In genomic region chr9:56321291-56321690, GRCm38 (mm10) we compare ENCODE assay signal across 21 mouse cellular contexts.
"Had no signal": no experiment of that assay in that cellular context is flagged by ENCODE, and none has a peak within 500 bp of the region (broad histone marks: within the 10 kb centered on the region; RNA-seq: fewer than 3 reads in every experiment).

No protein-coding gene starts in this region.

- DNase-seq: liver, postnatal 0 days; lung, adult 2 months; lung, postnatal 14 days; lung, postnatal 36 days; retina, postnatal 1 day; right cerebral cortex, adult 18-20 months; right cerebral cortex, postnatal 25 days; right cerebral cortex, postnatal 4 days; spleen, adult 18-20 months; thymus, adult 18-20 months; thymus, postnatal 14 days; thymus, postnatal 36 days had no signal

- H3K9ac ChIP-seq: liver, postnatal 0 days; lung, embryonic 15.5 days; midbrain, embryonic 13.5 days; midbrain, embryonic 15.5 days; neural tube, embryonic 13.5 days; neural tube, embryonic 15.5 days had no signal

- H3K36me3 ChIP-seq: midbrain, embryonic 13.5 days; midbrain, embryonic 15.5 days; neural tube, embryonic 13.5 days; neural tube, embryonic 15.5 days had no signal

- H3K27ac ChIP-seq: lung, embryonic 15.5 days; macrophage; midbrain, embryonic 13.5 days; midbrain, embryonic 15.5 days; neural tube, embryonic 13.5 days; neural tube, embryonic 15.5 days had no signal

- H3K27me3 ChIP-seq: lung, embryonic 15.5 days; megakaryocyte, embryonic 14.5 days; midbrain, embryonic 13.5 days; midbrain, embryonic 15.5 days; neural tube, embryonic 13.5 days; neural tube, embryonic 15.5 days had no signal

- ATAC-seq: liver, postnatal 0 days; lung, postnatal 0 days; midbrain, embryonic 13.5 days; midbrain, embryonic 15.5 days had no signal

- H3K4me1 ChIP-seq: midbrain, embryonic 13.5 days; midbrain, embryonic 15.5 days; neural tube, embryonic 13.5 days; neural tube, embryonic 15.5 days had no signal

- H3K4me3 ChIP-seq: lung, embryonic 15.5 days; megakaryocyte, embryonic 14.5 days; midbrain, embryonic 13.5 days; midbrain, embryonic 15.5 days; neural tube, embryonic 13.5 days; neural tube, embryonic 15.5 days had no signal

- H3K4me2 ChIP-seq: lung, embryonic 15.5 days; midbrain, embryonic 11.5 days; midbrain, embryonic 13.5 days; midbrain, embryonic 15.5 days; neural tube, embryonic 13.5 days; neural tube, embryonic 15.5 days had no signal
